Mouse (Mus musculus) hindbrain, embryonic 14.5 days (tissue): Measurements from ENCODE around the gene Ifitm1. TPM values are rescaled to one million over a fixed set of nuclear protein-coding genes. Genes with fewer than 3 reads are reported as not detected.
A peak's percentile ranks its signal among the peaks of the same experiment; 100 is the strongest.

ENCODE experiments used
- ATAC-seq: fragments of 200-750 bp; cut with Nextera tagmentation; 2 replicates; pipeline ENCODE4 v1.8.0; 2017; ENCODE audit warnings: moderate number of reproducible peaks, mild to moderate bottlenecking, moderate TSS enrichment, moderate library complexity; ENCODE audit not compliant: low FRiP score
- DNase-seq: peaks from one replicate; pipeline ENCODE4 v3.0.0-alpha.2; 2015; ENCODE audit warnings: low spot score
- H3K27ac ChIP-seq: fragments of 300-500 bp; sonication (generic); 2 replicates; pipeline ENCODE4 v1.5.1; 2014; ENCODE audit warnings: mild to moderate bottlenecking, moderate library complexity
- H3K27me3 ChIP-seq: fragments of 300-500 bp; sonication (generic); 2 replicates; pipeline ENCODE4 v1.6.1; 2014; ENCODE audit warnings: mild to moderate bottlenecking, low read length, mixed read lengths; ENCODE audit not compliant: control insufficient read depth, insufficient read depth
- H3K36me3 ChIP-seq: fragments of 300-500 bp; sonication (generic); replicated peaks from 2 replicates; pipeline ENCODE4 v1.6.1; 2014; ENCODE audit not compliant: control insufficient read depth, insufficient read depth
- H3K4me1 ChIP-seq: fragments of 300-500 bp; sonication (generic); replicated peaks from 2 replicates; pipeline ENCODE4 v1.6.1; 2014; ENCODE audit warnings: antibody characterized with exemption, low read length, mixed read lengths; ENCODE audit not compliant: control insufficient read depth, insufficient read depth
- H3K4me2 ChIP-seq: fragments of 300-500 bp; sonication (generic); replicated peaks from 2 replicates; pipeline ENCODE4 v1.6.1; 2014; ENCODE audit warnings: mild to moderate bottlenecking, moderate library complexity
- H3K4me3 ChIP-seq: fragments of 300-500 bp; sonication (generic); replicated peaks from 2 replicates; pipeline ENCODE4 v1.5.1; 2014; ENCODE audit warnings: mild to moderate bottlenecking, low read length
- H3K9ac ChIP-seq: fragments of 300-500 bp; sonication (generic); 2 replicates; pipeline ENCODE4 v1.6.1; 2014
- H3K9me3 ChIP-seq: fragments of 300-500 bp; sonication (generic); 2 replicates; pipeline ENCODE4 v1.6.1; 2016; ENCODE audit warnings: low read length; ENCODE audit not compliant: control insufficient read depth
- WGBS: fragments of 180-500 bp; shearing (Covaris S2); extraction: QIAGEN DNeasy Blood & Tissue Kit; methylation state at CpG from one replicate; pipeline ENCODE4 v1.1.7; 2014; 5-methylcytosine and 5-hydroxymethylcytosine counted together
- polyA plus RNA-seq: library from polyadenylated mRNA; unstranded; fragments of >200 nt; fragmentation: Nextera tagmentation; extraction: Ambion mirVana; gene quantifications from 2 replicates; pipeline ENCODE4 v1.2.1, GENCODE M21; 2014

Ifitm1 gene
- polyA plus RNA-seq, 1 experiment from 2014 or later, result 21.9 TPM

- 85% methylated on average over 5 of the region's 5 CpGs for WGBS
- H3K4me2 ChIP-seq, result no peak overlapping the region
- H3K27me3 ChIP-seq, result no peaks in the 10 kb centered on the region
- no peaks in the 10 kb centered on the region for H3K9me3 ChIP-seq
- ATAC-seq (no peak), DNase-seq (no peak)
- no peaks in the 10 kb centered on the region for H3K4me1 ChIP-seq
- H3K27ac ChIP-seq, result no peak overlapping the region
- no peak overlapping the region for H3K4me3 ChIP-seq
- H3K9ac ChIP-seq, result no peak overlapping the region
- no peaks in the 10 kb centered on the region for H3K36me3 ChIP-seq
Observed at GRCm38 (mm10) chr7:141003248-141004010, 36.4 kb downstream of the Ifitm1 start.

- DNase-seq (no peak), ATAC-seq (no peak)
- H3K36me3 ChIP-seq, result no peaks in the 10 kb centered on the region
- H3K4me2 ChIP-seq, result no peak overlapping the region
- 0 out of 2 replicates have a peak, but pooled peaks cover 3% of the 10 kb centered on the region for H3K27me3 ChIP-seq
- H3K9ac ChIP-seq, result no peak overlapping the region
- 93% methylated on average over 6 of the region's 6 CpGs for WGBS
- no peak overlapping the region for H3K27ac ChIP-seq
- 0 out of 2 replicates have a peak, but pooled peaks cover 3% of the 10 kb centered on the region for H3K4me1 ChIP-seq
- H3K4me3 ChIP-seq, result no peak overlapping the region
- H3K9me3 ChIP-seq, result no peaks in the 10 kb centered on the region
Observed at GRCm38 (mm10) chr7:141006446-141006845, 39.4 kb downstream of the Ifitm1 start.

DNA sequence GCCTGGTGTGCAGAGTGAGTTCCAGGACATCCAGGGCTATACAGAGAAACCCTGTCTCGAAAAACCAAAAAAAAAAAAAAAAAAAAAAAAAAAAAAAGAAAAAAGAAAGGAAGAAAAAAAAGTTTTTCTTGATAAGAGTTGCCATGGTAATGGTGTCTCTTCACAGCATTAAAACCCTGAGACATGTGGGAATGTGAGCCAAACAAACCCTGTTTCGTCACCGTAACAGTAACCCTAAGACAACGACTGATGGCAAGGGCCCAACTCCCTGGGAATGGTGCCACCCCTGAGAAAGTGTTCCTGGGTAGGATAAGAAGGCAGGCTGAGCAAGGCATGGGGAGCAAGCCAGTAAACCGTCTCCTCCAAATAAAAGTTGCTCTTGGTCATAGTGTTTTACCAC, 39.9 kb downstream of the Ifitm1 start:
- ATAC-seq, result no peak
- Histone ChIP-seq H3K9ac (no peak overlapping the region), H3K9me3 (no peaks in the 10 kb centered on the region), H3K27ac (no peak overlapping the region), H3K4me3 (no peak overlapping the region), H3K27me3 (0 out of 2 replicates have a peak, but pooled peaks cover 3% of the 10 kb centered on the region), H3K4me1 (0 out of 2 replicates have a peak, but pooled peaks cover 3% of the 10 kb centered on the region), H3K4me2 (no peak overlapping the region), H3K36me3 (no peaks in the 10 kb centered on the region)
- WGBS, result 81% methylated on average over 5 of the region's 5 CpGs
- no peak for DNase-seq

DNA sequence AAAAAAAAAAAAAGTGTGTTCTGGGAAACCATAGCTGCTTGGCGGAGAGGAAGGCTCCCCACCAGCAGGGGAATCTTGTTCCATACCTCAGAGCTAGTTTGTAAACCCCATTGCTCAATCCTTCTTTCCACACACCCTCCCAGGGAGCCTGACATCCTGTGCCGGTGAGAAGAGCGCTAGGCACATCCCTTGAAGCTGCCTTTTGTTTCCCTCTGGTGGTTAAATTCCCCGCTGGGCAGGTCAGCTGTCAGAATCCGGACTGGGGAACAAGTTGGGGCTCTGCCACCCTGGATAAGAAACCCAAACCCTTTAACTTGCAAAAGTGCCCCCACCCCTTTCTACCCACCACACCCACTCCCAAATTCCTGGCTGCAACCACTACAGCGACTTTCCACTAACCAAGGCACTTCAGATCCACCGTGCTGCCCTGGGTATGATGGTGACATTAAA, 41.3 kb downstream of the Ifitm1 start:
- no peak overlapping the region for H3K9ac ChIP-seq
- no peaks in the 10 kb centered on the region for H3K36me3 ChIP-seq
- H3K27me3 ChIP-seq, result 0 out of 2 replicates have a peak, but pooled peaks cover 3% of the 10 kb centered on the region
- H3K27ac ChIP-seq, result no peak overlapping the region
- H3K4me2 ChIP-seq, result no peak overlapping the region
- H3K4me3 ChIP-seq, result no peak overlapping the region
- WGBS, result 12% methylated on average over 7 of the region's 7 CpGs
- no peak for DNase-seq
- no peak for ATAC-seq
- no peaks in the 10 kb centered on the region for H3K9me3 ChIP-seq
- H3K4me1 ChIP-seq, result 0 out of 2 replicates have a peak, but pooled peaks cover 3% of the 10 kb centered on the region

DNA sequence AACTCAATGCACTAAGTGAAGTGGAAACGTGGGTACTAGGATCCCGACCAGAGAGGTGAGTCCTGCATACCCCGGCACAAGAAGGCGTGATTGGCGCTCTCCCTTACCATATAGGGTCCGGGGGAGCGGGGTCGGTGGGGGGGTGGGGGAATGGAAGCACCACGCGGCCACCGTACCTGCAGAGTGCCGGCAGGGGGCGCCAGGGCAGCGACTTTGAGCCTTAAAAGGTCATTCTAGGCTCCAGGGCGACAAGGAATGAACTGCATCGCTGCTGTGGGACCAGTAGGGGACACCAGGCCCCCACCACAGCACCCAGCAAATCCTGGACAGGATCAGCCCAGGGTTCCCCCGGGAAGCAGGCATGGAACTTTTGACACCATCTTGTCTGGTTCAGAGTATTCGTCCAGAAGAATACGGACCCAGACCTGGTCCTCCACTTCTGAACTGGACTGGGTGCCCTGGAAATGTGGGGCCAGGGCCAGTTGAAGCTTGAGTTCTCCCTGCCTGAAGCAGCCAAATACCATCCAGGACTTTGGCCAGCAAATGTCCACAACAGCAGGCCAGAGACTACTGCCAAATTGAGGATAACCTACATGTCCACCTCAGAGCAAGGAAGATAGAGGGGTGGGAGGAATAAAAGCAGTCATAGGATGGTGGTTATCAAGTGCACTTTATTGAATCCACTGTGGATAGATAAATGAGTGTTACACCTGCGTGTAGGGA, 42.1 kb downstream of the Ifitm1 start:
- WGBS, result 9% methylated on average over 20 of the region's 20 CpGs
- ATAC-seq (peak; percentile 60; the same call in 1 of the 2 replicates), DNase-seq (peak; percentile 29)
- Histone ChIP-seq H3K4me2 (peak overlapping the region; percentile 11; the same call in 1 of the 2 replicates), H3K4me1 (0 out of 2 replicates have a peak, but pooled peaks cover 3% of the 10 kb centered on the region), H3K27me3 (0 out of 2 replicates have a peak, but pooled peaks cover 3% of the 10 kb centered on the region), H3K36me3 (no peaks in the 10 kb centered on the region), H3K9me3 (no peaks in the 10 kb centered on the region), H3K4me3 (no peak overlapping the region), H3K9ac (no peak overlapping the region), H3K27ac (no peak overlapping the region)

GRCm38 (mm10) chr7:141009665-141010064, 42.6 kb downstream of the Ifitm1 start:
- Histone ChIP-seq H3K9me3 (no peaks in the 10 kb centered on the region), H3K9ac (no peak overlapping the region), H3K4me1 (0 out of 2 replicates have a peak, but pooled peaks cover 3% of the 10 kb centered on the region), H3K27me3 (0 out of 2 replicates have a peak, but pooled peaks cover 3% of the 10 kb centered on the region), H3K36me3 (no peaks in the 10 kb centered on the region), H3K4me3 (no peak overlapping the region), H3K4me2 (peak overlapping the region; percentile 5), H3K27ac (no peak overlapping the region)
- ATAC-seq (no peak), DNase-seq (no peak)
- 93% methylated on average over 9 of the region's 9 CpGs for whole genome bisulfite sequencing

- H3K4me3 ChIP-seq, result no peak within 1 kb of the TSS
- no peak for ATAC-seq
- no peak within 1 kb of the TSS for H3K9ac ChIP-seq
Observed at GRCm38 (mm10) chr7:141010593-141010992, 43.6 kb downstream of the Ifitm1 start, which contains the start of gene Ifitm3. TSS of gene Ifitm3 (minus strand) at chr7:141010770.

DNA sequence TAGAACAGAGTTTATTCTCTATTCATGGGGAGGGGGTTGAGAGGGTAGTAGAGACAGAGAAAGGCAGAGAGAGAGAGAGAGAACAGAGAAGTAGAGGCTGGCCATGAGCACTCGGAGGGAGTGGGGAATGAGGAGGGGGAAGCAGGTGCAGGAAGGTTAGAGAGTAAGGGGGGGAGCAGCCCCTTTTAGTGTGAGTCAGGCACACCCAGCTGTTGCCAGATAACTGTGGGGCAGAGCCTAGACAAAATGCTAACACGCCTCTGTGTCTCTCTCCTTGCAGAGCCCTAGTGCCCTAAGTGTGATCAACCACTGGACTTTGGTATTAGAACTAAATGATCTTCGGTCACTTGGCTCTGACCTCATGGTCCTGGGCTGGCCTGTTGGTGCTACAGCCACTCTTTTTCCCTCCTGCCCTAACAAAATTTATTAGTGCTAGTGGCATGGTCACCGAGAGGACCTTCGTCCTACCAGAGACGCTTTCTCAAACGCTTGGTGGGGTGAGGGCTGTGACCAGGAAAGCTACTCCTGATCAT, 44.3 kb downstream of the Ifitm1 start:
- ATAC-seq (no peak), DNase-seq (no peak)
- 94% methylated on average over 7 of the region's 7 CpGs for WGBS
- Histone ChIP-seq H3K9ac (no peak overlapping the region), H3K4me2 (no peak overlapping the region), H3K27ac (no peak overlapping the region), H3K27me3 (0 out of 2 replicates have a peak, but pooled peaks cover 3% of the 10 kb centered on the region), H3K36me3 (no peaks in the 10 kb centered on the region), H3K9me3 (no peaks in the 10 kb centered on the region), H3K4me3 (no peak overlapping the region), H3K4me1 (0 out of 2 replicates have a peak, but pooled peaks cover 3% of the 10 kb centered on the region)

More at GRCm38 (mm10) chr7:141010593-141010992, 43.6 kb downstream of the Ifitm1 start, which contains the start of gene Ifitm3:
- 0 out of 2 replicates have a peak, but pooled peaks cover 3% of the 10 kb centered on the region for H3K27me3 ChIP-seq
- peak within 1 kb of the TSS; percentile 5 for H3K4me2 ChIP-seq
- DNase-seq, result no peak
- WGBS, result 36% methylated on average over 10 of the region's 10 CpGs
- H3K27ac ChIP-seq, result no peak within 1 kb of the TSS
- no peaks in the 10 kb centered on the region for H3K36me3 ChIP-seq
- 0 out of 2 replicates have a peak, but pooled peaks cover 3% of the 10 kb centered on the region for H3K4me1 ChIP-seq
- H3K9me3 ChIP-seq, result no peaks in the 10 kb centered on the region
